ENCODE assay signal across 14 mouse cellular contexts in the genomic region with DNA sequence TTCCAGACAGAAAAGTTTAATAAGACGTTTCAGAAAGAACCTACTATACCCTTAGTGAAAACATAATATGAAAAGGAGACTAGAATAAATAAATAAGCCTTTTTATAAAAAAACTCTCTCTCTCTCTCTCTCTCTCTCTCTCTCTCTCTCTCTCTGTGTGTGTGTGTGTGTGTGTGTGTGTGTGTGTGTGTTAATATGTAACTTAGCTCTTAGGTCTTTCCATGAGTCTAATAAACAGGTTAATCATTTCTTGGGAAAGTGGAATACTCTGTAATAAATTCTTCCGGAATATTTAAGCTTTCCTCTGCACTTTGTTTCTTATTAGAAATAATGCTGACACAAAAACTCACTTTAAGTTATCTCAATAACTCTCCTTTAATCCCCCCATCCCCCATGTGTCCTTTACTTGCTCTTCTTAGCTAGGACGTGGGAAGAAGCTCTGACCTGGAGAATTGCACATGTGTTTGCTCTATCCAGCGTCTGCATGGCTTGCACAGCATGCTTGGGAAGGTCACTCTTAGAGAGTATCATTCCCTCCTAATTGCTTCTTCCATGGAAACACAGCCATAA.
DNase-seq lines count a peak whose midpoint lies in the region.
"Had no signal": no experiment of that assay in that cellular context is flagged by ENCODE, and none has a peak within 500 bp of the region (broad histone marks: within the 10 kb centered on the region; RNA-seq: fewer than 3 reads in every experiment).

No protein-coding gene starts in this region.

- peak; percentile 25 to 43 for DNase-seq in kidney, adult 8-10 months
- DNase-seq in kidney, adult 9 months: peak; percentile 60
- DNase-seq in kidney, postnatal 10 days: peak; percentile 27
- DNase-seq in kidney, postnatal 4 days: peak; percentile 22 to 26
- DNase-seq in left cerebral cortex, adult 9 months (ENCODE audit: low spot score in 2 of 2): no peak
- DNase-seq in MN1 (ENCODE audit: low spot score): no peak
- DNase-seq: adrenal gland, postnatal 10 days; cerebellum, adult 11 months; cerebellum, adult 8-10 months; cerebellum, postnatal 14 days; embryo, embryonic 11 days; gastrocnemius, postnatal 10 days; heart, adult 18-20 months; heart, postnatal 14 days had no signal

Comparison
In these comparisons a context has a peak if more than half of its experiments do, and no peak if none do; other contexts are left out.
1. DNase-seq: peak in kidney, adult 8-10 months (2 of 2), kidney, adult 9 months (single experiment), kidney, postnatal 10 days (single experiment) and kidney, postnatal 4 days (2 of 2); none in left cerebral cortex, adult 9 months (0 of 2) and MN1 (single experiment).